In the genomic region with DNA sequence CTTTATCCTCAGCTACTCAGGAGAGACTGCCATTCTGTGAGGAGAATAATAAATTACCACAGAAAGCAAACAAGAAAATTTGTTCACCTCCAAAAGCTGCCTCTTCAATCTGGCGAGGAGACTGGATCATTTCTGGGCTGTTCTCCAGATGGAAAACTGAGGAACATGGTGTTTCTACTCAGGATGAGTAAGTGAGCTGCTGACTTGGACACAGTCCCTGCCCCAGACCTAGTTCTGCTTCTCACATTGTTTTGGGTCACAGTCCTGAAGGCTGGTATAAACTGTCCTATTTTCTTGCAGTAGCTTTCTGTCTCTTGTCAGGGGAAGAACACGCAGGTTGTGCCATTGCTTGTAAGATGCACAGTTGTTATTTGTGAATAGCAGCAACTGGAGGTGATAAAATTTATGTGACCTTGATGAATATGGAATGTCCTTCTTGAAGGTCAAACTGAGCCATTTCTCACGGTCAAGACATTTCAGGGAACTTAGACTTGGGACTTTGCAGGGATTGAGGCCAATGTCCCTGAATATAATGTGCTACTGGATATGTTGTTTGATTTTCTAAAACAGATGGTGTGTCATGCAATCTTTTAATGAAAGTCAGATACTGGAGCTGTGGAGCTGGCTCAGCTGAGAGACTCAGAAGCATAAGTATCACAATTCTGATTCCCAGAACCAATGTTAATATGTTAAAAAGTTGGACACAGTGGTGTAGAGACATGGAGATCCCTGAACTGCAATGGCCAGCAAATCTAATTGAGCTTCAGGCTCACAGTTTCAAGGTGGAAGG, we compare ENCODE assay signal across 10 mouse cellular contexts.
DNase-seq lines count a peak whose midpoint lies in the region; ATAC-seq and TF ChIP-seq lines count a peak whose summit lies in the region.
"Had no signal": no experiment of that assay in that cellular context is flagged by ENCODE, and none has a peak within 500 bp of the region (broad histone marks: within the 10 kb centered on the region; RNA-seq: fewer than 3 reads in every experiment).

No protein-coding gene starts in this region.

- no peak overlapping the region; the same call in 1 of the 2 replicates for H3K27ac ChIP-seq in cerebellum, adult 2 months (ENCODE audit: insufficient read depth, low read length)
- H3K27ac ChIP-seq: embryonic facial prominence, embryonic 15.5 days; limb, embryonic 12.5 days had no signal

- no peak for TF ChIP-seq POLR2A in lung, adult 2 months (IDR thresholded peaks at IDR 0.05; ENCODE audit: borderline replicate concordance, extremely low read depth, low read depth, low read length)
- TF ChIP-seq POLR2A in cerebellum, adult 2 months (IDR thresholded peaks at IDR 0.05; ENCODE audit: borderline replicate concordance, insufficient read depth, low read length) = no peak

- no peak for TF ChIP-seq CTCF in lung, adult 2 months (IDR thresholded peaks at IDR 0.05; ENCODE audit: insufficient read depth, low read length)
- no peak for TF ChIP-seq CTCF in cerebellum, adult 2 months (IDR thresholded peaks at IDR 0.05; ENCODE audit: borderline replicate concordance, insufficient read depth, low read depth, low read length)

- no peaks in the 10 kb centered on the region; the same call in 1 of the 2 replicates for H3K4me1 ChIP-seq in lung, adult 2 months (ENCODE audit: control insufficient read depth, insufficient read depth, low read length)
- no peaks in the 10 kb centered on the region for H3K4me1 ChIP-seq in cerebellum, adult 2 months (ENCODE audit: control insufficient read depth, insufficient read depth, low read length)
- H3K4me1 ChIP-seq: embryonic facial prominence, embryonic 15.5 days; limb, embryonic 12.5 days had no signal

- 67% methylated on average over 3 of the region's 3 CpGs for WGBS in lung, adult 2 months
- 61% methylated on average over 3 of the region's 3 CpGs for WGBS in cerebellum, adult 2 months

- no peak for ATAC-seq in CD4-positive, CD25-positive, alpha-beta regulatory T cell, adult 4 months

- DNase-seq in lung, adult 18-20 months = peak; percentile 13 to 37
- no peak for DNase-seq in lung, adult 2 months
- DNase-seq in cerebellum, adult 2 months = peak; percentile 21 to 65
- DNase-seq in heart, postnatal 10 days = peak; percentile 36 to 44
- peak; percentile 51 for DNase-seq in lung, postnatal 14 days
- no peak for DNase-seq in T-cell, adult 2 months (ENCODE audit: low spot score)
- no peak for DNase-seq in thymus, postnatal 4 days

- no peak overlapping the region for H3K4me3 ChIP-seq in lung, adult 2 months (replicated peaks; ENCODE audit: extremely low read depth, low read depth, low read length)
- H3K4me3 ChIP-seq in cerebellum, adult 2 months (replicated peaks; ENCODE audit: insufficient read depth, low read depth, low read length) = no peak overlapping the region
- H3K4me3 ChIP-seq: embryonic facial prominence, embryonic 15.5 days; limb, embryonic 12.5 days had no signal

- intact Hi-C loops in heart, postnatal 10 days (cut with DNase I) = loop anchor here (5.0 kb wide), 1 partner anchor 184 kb away; no protein-coding TSS in a partner anchor

- no peaks in the 10 kb centered on the region for H3K27me3 ChIP-seq in cerebellum, adult 2 months (ENCODE audit: control insufficient read depth, insufficient read depth, low read length)
- H3K27me3 ChIP-seq: embryonic facial prominence, embryonic 15.5 days; limb, embryonic 12.5 days had no signal

Comparison
In these comparisons a context has a peak if more than half of its experiments do, and no peak if none do; other contexts are left out.
1. DNase-seq: peak in lung, adult 18-20 months (2 of 2), cerebellum, adult 2 months (2 of 2), heart, postnatal 10 days (2 of 2) and lung, postnatal 14 days (single experiment); none in lung, adult 2 months (single experiment), T-cell, adult 2 months (single experiment) and thymus, postnatal 4 days (single experiment).